Mouse (Mus musculus): ENCODE measurements around the gene Vmn1r16. TPM values are rescaled to one million over a fixed set of nuclear protein-coding genes. Genes with fewer than 3 reads are reported as not detected.
"Not testable (repeated sequence)": the region's sequence is repeated elsewhere in the genome, so short reads cannot be mapped to it uniquely, and the experiment has no call there.

Gene Vmn1r16
- polyA plus RNA-seq (2015; fragmentation: Nextera tagmentation; extraction: Ambion mirVana) = not detected in 2 replicates

- H3K9me3 ChIP-seq (replicated peaks) = no peaks in the 10 kb centered on the region; the same call in 1 of the 2 replicates
- H3K27me3 ChIP-seq (replicated peaks) = no peaks in the 10 kb centered on the region
- no peak within 1 kb of the TSS for H3K4me3 ChIP-seq (replicated peaks)
- ATAC-seq (ENCODE audit: low FRiP score) = no peak
- no peak within 1 kb of the TSS for H3K9ac ChIP-seq (replicated peaks)
- no peak within 1 kb of the TSS for H3K4me2 ChIP-seq
- H3K4me1 ChIP-seq = no peaks in the 10 kb centered on the region
- H3K36me3 ChIP-seq = no peaks in the 10 kb centered on the region
- H3K27ac ChIP-seq (replicated peaks) = no peak within 1 kb of the TSS
- 77% methylated on average over 3 of the region's 3 CpGs for WGBS
Measured at GRCm38 (mm10) chr6:57329394-57329793, at the start of gene Vmn1r16. TSS of gene Vmn1r16 (minus strand) at chr6:57329494.

GRCm38 (mm10) chr6:57367496-57367895 lies 38.2 kb upstream of the Vmn1r16 start:
- ATAC-seq (ENCODE audit: low FRiP score) = no peak
- no peaks in the 10 kb centered on the region for H3K9me3 ChIP-seq (replicated peaks)
- H3K36me3 ChIP-seq = no peaks in the 10 kb centered on the region
- H3K4me1 ChIP-seq = no peaks in the 10 kb centered on the region
- no peaks in the 10 kb centered on the region for H3K27me3 ChIP-seq (replicated peaks)
- no peak overlapping the region for H3K4me2 ChIP-seq
- H3K4me3 ChIP-seq (replicated peaks) = no peak overlapping the region
- WGBS = 88% methylated on average over 1 of the region's 1 CpGs
- H3K9ac ChIP-seq (replicated peaks) = no peak overlapping the region
- no peak overlapping the region for H3K27ac ChIP-seq (replicated peaks)

GRCm38 (mm10) chr6:57365866-57366265 lies 36.6 kb upstream of the Vmn1r16 start:
- not testable (repeated sequence) for H3K27ac ChIP-seq (replicated peaks); H3K4me3 ChIP-seq (replicated peaks); H3K27me3 ChIP-seq (replicated peaks); H3K4me2 ChIP-seq; H3K9ac ChIP-seq (replicated peaks); H3K36me3 ChIP-seq; H3K9me3 ChIP-seq (replicated peaks); H3K4me1 ChIP-seq; ATAC-seq (ENCODE audit: low FRiP score)
- 97% methylated on average over 1 of the region's 1 CpGs for WGBS

GRCm38 (mm10) chr6:57363627-57364026 lies 34.3 kb upstream of the Vmn1r16 start, which contains the start of gene Vmn1r17:
TSS of gene Vmn1r17 (minus strand) at chr6:57363727.
- Histone ChIP-seq H3K36me3 (no peaks in the 10 kb centered on the region), H3K27me3 (replicated peaks) (no peaks in the 10 kb centered on the region), H3K9me3 (replicated peaks) (no peaks in the 10 kb centered on the region), H3K4me2 (no peak within 1 kb of the TSS), H3K4me1 (no peaks in the 10 kb centered on the region), H3K4me3 (replicated peaks) (no peak within 1 kb of the TSS), H3K9ac (replicated peaks) (no peak within 1 kb of the TSS), H3K27ac (replicated peaks) (no peak within 1 kb of the TSS)
- 91% methylated on average over 1 of the region's 1 CpGs for WGBS
- ATAC-seq (ENCODE audit: low FRiP score) = no peak

- Histone ChIP-seq H3K27ac (replicated peaks) (no peak overlapping the region), H3K4me2 (no peak overlapping the region), H3K4me1 (no peaks in the 10 kb centered on the region), H3K36me3 (no peaks in the 10 kb centered on the region), H3K4me3 (replicated peaks) (no peak overlapping the region), H3K9me3 (replicated peaks) (no peaks in the 10 kb centered on the region), H3K9ac (replicated peaks) (no peak overlapping the region), H3K27me3 (replicated peaks) (no peaks in the 10 kb centered on the region)
- WGBS = 88% methylated on average over 2 of the region's 2 CpGs
- no peak for ATAC-seq (ENCODE audit: low FRiP score)
Measured at GRCm38 (mm10) chr6:57356864-57357263, 27.6 kb upstream of the Vmn1r16 start.

- no peak overlapping the region for H3K4me2 ChIP-seq
- H3K4me1 ChIP-seq = no peaks in the 10 kb centered on the region
- H3K9me3 ChIP-seq (replicated peaks) = no peaks in the 10 kb centered on the region
- H3K27me3 ChIP-seq (replicated peaks) = no peaks in the 10 kb centered on the region
- ATAC-seq (ENCODE audit: low FRiP score) = no peak
- no peak overlapping the region for H3K4me3 ChIP-seq (replicated peaks)
- no peaks in the 10 kb centered on the region for H3K36me3 ChIP-seq
- no peak overlapping the region for H3K9ac ChIP-seq (replicated peaks)
- no peak overlapping the region for H3K27ac ChIP-seq (replicated peaks)
Measured at GRCm38 (mm10) chr6:57326176-57326575, 3.1 kb downstream of the Vmn1r16 start.

- ATAC-seq (ENCODE audit: low FRiP score) = no peak
- Histone ChIP-seq H3K9me3 (replicated peaks) (no peaks in the 10 kb centered on the region), H3K27me3 (replicated peaks) (no peaks in the 10 kb centered on the region), H3K4me2 (no peak overlapping the region), H3K36me3 (no peaks in the 10 kb centered on the region), H3K27ac (replicated peaks) (no peak overlapping the region), H3K4me3 (replicated peaks) (no peak overlapping the region), H3K9ac (replicated peaks) (no peak overlapping the region), H3K4me1 (no peaks in the 10 kb centered on the region)
Measured at GRCm38 (mm10) chr6:57278952-57279351, 50.3 kb downstream of the Vmn1r16 start.

- Histone ChIP-seq H3K36me3 (no peaks in the 10 kb centered on the region), H3K27me3 (replicated peaks) (no peaks in the 10 kb centered on the region), H3K27ac (replicated peaks) (no peak overlapping the region), H3K4me1 (no peaks in the 10 kb centered on the region), H3K9ac (replicated peaks) (no peak overlapping the region), H3K4me3 (replicated peaks) (no peak overlapping the region), H3K9me3 (replicated peaks) (no peaks in the 10 kb centered on the region), H3K4me2 (no peak overlapping the region)
- ATAC-seq (ENCODE audit: low FRiP score) = no peak
Measured at GRCm38 (mm10) chr6:57272517-57272916, 56.8 kb downstream of the Vmn1r16 start.

GRCm38 (mm10) chr6:57271881-57272280 lies 57.4 kb downstream of the Vmn1r16 start:
- no peak overlapping the region for H3K4me2 ChIP-seq
- H3K4me1 ChIP-seq = no peaks in the 10 kb centered on the region
- no peak overlapping the region for H3K27ac ChIP-seq (replicated peaks)
- WGBS = 84% methylated on average over 3 of the region's 3 CpGs
- H3K36me3 ChIP-seq = no peaks in the 10 kb centered on the region
- no peaks in the 10 kb centered on the region for H3K9me3 ChIP-seq (replicated peaks)
- H3K9ac ChIP-seq (replicated peaks) = no peak overlapping the region
- no peaks in the 10 kb centered on the region for H3K27me3 ChIP-seq (replicated peaks)
- ATAC-seq (ENCODE audit: low FRiP score) = no peak
- no peak overlapping the region for H3K4me3 ChIP-seq (replicated peaks)

Other genes with a start within 250 kb of the Vmn1r16 start
- gene Vmn1r10, start 220.0 kb downstream of the Vmn1r16 start, polyA plus RNA-seq (2015; fragmentation: Nextera tagmentation; extraction: Ambion mirVana) = not detected in 2 replicates
- not detected in 2 replicates for gene Vmn1r11, start 196.0 kb downstream of the Vmn1r16 start, polyA plus RNA-seq (2015; fragmentation: Nextera tagmentation; extraction: Ambion mirVana)
- gene Vmn1r12, start 172.6 kb downstream of the Vmn1r16 start, polyA plus RNA-seq (2015; fragmentation: Nextera tagmentation; extraction: Ambion mirVana) = not detected in 2 replicates
- gene Vmn1r13, start 126.2 kb downstream of the Vmn1r16 start, polyA plus RNA-seq (2015; fragmentation: Nextera tagmentation; extraction: Ambion mirVana) = not detected in 2 replicates
- not detected in 2 replicates for gene Vmn1r14, start 97.8 kb downstream of the Vmn1r16 start, polyA plus RNA-seq (2015; fragmentation: Nextera tagmentation; extraction: Ambion mirVana)
- not detected in 2 replicates for gene Vmn1r15, start 71.5 kb downstream of the Vmn1r16 start, polyA plus RNA-seq (2015; fragmentation: Nextera tagmentation; extraction: Ambion mirVana)
- gene Vmn1r17, start 34.2 kb upstream of the Vmn1r16 start, polyA plus RNA-seq (2015; fragmentation: Nextera tagmentation; extraction: Ambion mirVana) = not detected in 2 replicates
- gene Vmn1r18, start 66.3 kb upstream of the Vmn1r16 start, polyA plus RNA-seq (2015; fragmentation: Nextera tagmentation; extraction: Ambion mirVana) = not detected in 2 replicates
- not detected in 2 replicates for gene Vmn1r19, start 74.3 kb upstream of the Vmn1r16 start, polyA plus RNA-seq (2015; fragmentation: Nextera tagmentation; extraction: Ambion mirVana)
- not detected in 2 replicates for gene Vmn1r20, start 99.4 kb upstream of the Vmn1r16 start, polyA plus RNA-seq (2015; fragmentation: Nextera tagmentation; extraction: Ambion mirVana)
- 7.2 and 7.5 TPM in 2 replicates for gene Ppm1k, start 206.0 kb upstream of the Vmn1r16 start, polyA plus RNA-seq (2015; fragmentation: Nextera tagmentation; extraction: Ambion mirVana)

All from neural tube, embryonic 15.5 days (tissue).